Mouse (Mus musculus): ENCODE data around the gene Sh3bp1. TPM values are rescaled to one million over a fixed set of nuclear protein-coding genes. Genes with fewer than 3 reads are reported as not detected.

Sh3bp1 gene
- polyA plus RNA-seq, 1 experiment from 2014 or later = 3.6 TPM

GRCm38 (mm10) chr15:78936403-78936802, 36.8 kb downstream of the Sh3bp1 start:
- H3K27me3 ChIP-seq = no peaks in the 10 kb centered on the region
- no peak overlapping the region for H3K4me3 ChIP-seq
- H3K9me3 ChIP-seq = no peaks in the 10 kb centered on the region
- 0 out of 2 replicates have a peak overlapping the region, but pooled peaks have one; percentile 71 for H3K4me2 ChIP-seq (replicated peaks)
- ATAC-seq (replicated peaks) = no peak
- WGBS = 93% methylated on average over 12 of the region's 12 CpGs
- no peak overlapping the region for H3K9ac ChIP-seq (replicated peaks)
- peaks cover 33% of the 10 kb centered on the region for H3K36me3 ChIP-seq
- H3K27ac ChIP-seq (replicated peaks) = no peak overlapping the region
- H3K4me1 ChIP-seq = peaks cover 18% of the 10 kb centered on the region

- WGBS = 86% methylated on average over 10 of the region's 10 CpGs
- Histone ChIP-seq H3K4me3 (no peak overlapping the region), H3K27me3 (no peaks in the 10 kb centered on the region), H3K4me2 (replicated peaks) (no peak overlapping the region), H3K9me3 (no peaks in the 10 kb centered on the region), H3K27ac (replicated peaks) (no peak overlapping the region), H3K4me1 (peaks cover 18% of the 10 kb centered on the region), H3K9ac (replicated peaks) (no peak overlapping the region), H3K36me3 (peaks cover 41% of the 10 kb centered on the region)
- ATAC-seq (replicated peaks) = no peak
Measured at GRCm38 (mm10) chr15:78937311-78937710, 37.7 kb downstream of the Sh3bp1 start.

DNA sequence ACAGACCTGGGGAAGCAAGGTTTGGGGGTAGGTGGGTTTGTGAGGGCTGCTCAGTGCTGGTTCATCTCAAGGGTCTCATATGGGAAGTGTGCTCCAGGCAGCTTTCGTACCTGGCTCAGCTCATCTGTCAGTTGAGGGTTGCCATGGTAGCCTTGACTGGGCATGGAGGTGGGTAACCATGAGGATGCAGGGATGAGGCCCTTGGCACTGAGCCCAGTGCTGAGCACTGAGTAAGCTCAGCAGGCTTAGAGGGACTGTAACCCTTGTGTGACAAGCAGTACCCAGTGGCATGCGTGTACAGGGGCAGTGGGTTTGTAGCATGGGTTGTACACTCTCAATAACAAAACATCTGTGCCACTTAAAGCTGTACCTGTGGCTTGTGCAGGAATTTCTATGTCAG, 38.4 kb downstream of the Sh3bp1 start:
- no peak overlapping the region for H3K4me3 ChIP-seq
- peaks cover 22% of the 10 kb centered on the region for H3K4me1 ChIP-seq
- H3K36me3 ChIP-seq = peaks cover 41% of the 10 kb centered on the region
- no peak overlapping the region for H3K4me2 ChIP-seq (replicated peaks)
- H3K27me3 ChIP-seq = no peaks in the 10 kb centered on the region
- no peak for ATAC-seq (replicated peaks)
- H3K27ac ChIP-seq (replicated peaks) = no peak overlapping the region
- no peaks in the 10 kb centered on the region for H3K9me3 ChIP-seq
- H3K9ac ChIP-seq (replicated peaks) = no peak overlapping the region
- WGBS = 72% methylated on average over 2 of the region's 2 CpGs

DNA sequence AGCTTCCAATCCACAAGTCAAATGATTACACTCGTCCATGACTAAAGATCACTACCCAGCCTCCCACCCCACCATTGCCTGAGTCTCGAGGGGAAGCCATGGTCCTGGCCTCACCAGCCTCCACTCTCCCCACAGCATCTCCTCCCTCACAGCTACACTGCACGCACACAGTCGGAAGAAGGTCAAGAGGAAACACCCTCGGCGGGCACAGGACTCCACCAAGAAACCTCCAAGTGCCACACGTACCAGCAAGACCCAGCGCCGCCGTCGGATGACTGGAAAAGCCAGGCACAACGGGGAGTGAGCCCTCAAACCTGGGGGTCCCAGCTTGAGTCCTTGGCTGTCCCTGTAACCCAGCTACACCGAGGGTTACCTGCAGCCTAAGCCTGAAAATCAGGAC, 40.8 kb downstream of the Sh3bp1 start:
- WGBS = 96% methylated on average over 13 of the region's 13 CpGs

GRCm38 (mm10) chr15:78942663-78943062, 43.1 kb downstream of the Sh3bp1 start:
- Histone ChIP-seq H3K4me3 (peak overlapping the region; percentile 21), H3K36me3 (peaks cover 39% of the 10 kb centered on the region), H3K4me1 (peaks cover 11% of the 10 kb centered on the region), H3K9ac (replicated peaks) (peak overlapping the region; percentile 43), H3K4me2 (replicated peaks) (peak overlapping the region; percentile 39), H3K27ac (replicated peaks) (peak overlapping the region; percentile 24; the same call in 1 of the 2 replicates), H3K9me3 (no peaks in the 10 kb centered on the region), H3K27me3 (no peaks in the 10 kb centered on the region)
- WGBS = 3% methylated on average over 9 of the region's 9 CpGs
- ATAC-seq (replicated peaks) = peak; percentile 20; the same call in 1 of the 2 replicates

More for the DNA sequence above, 40.8 kb downstream of the Sh3bp1 start:
- Histone ChIP-seq H3K4me1 (peaks cover 17% of the 10 kb centered on the region), H3K9ac (replicated peaks) (no peak overlapping the region), H3K27me3 (no peaks in the 10 kb centered on the region), H3K4me3 (no peak overlapping the region), H3K36me3 (peaks cover 41% of the 10 kb centered on the region), H3K9me3 (no peaks in the 10 kb centered on the region), H3K4me2 (replicated peaks) (no peak overlapping the region), H3K27ac (replicated peaks) (no peak overlapping the region)
- no peak for ATAC-seq (replicated peaks)

GRCm38 (mm10) chr15:78946232-78946631, 46.7 kb downstream of the Sh3bp1 start:
- Histone ChIP-seq H3K9me3 (no peaks in the 10 kb centered on the region), H3K36me3 (peaks cover 14% of the 10 kb centered on the region), H3K27me3 (no peaks in the 10 kb centered on the region), H3K9ac (replicated peaks) (no peak overlapping the region), H3K4me3 (no peak overlapping the region), H3K4me2 (replicated peaks) (no peak overlapping the region), H3K27ac (replicated peaks) (no peak overlapping the region), H3K4me1 (peaks cover 29% of the 10 kb centered on the region)
- no peak for ATAC-seq (replicated peaks)
- 39% methylated on average over 7 of the region's 7 CpGs for WGBS

GRCm38 (mm10) chr15:78947657-78948056, 48.1 kb downstream of the Sh3bp1 start, which contains the start of gene Triobp:
Triobp (plus strand) TSS chr15:78947724.
- Histone ChIP-seq H3K4me1 (peaks cover 26% of the 10 kb centered on the region), H3K4me2 (replicated peaks) (peak within 1 kb of the TSS; percentile 70), H3K4me3 (peak within 1 kb of the TSS; percentile 71), H3K9ac (replicated peaks) (peak within 1 kb of the TSS; percentile 78), H3K9me3 (no peaks in the 10 kb centered on the region), H3K27ac (replicated peaks) (peak within 1 kb of the TSS; percentile 79), H3K36me3 (peaks cover 16% of the 10 kb centered on the region), H3K27me3 (no peaks in the 10 kb centered on the region)
- WGBS = under 1% methylated on average over 24 of the region's 24 CpGs
- peak; percentile 97 for ATAC-seq (replicated peaks)

GRCm38 (mm10) chr15:78948152-78948725, 48.7 kb downstream of the Sh3bp1 start:
- 1% methylated on average over 11 of the region's 11 CpGs for WGBS
- peak overlapping the region; percentile 70 for H3K4me2 ChIP-seq (replicated peaks)
- peak overlapping the region; percentile 78 for H3K9ac ChIP-seq (replicated peaks)
- peak overlapping the region; percentile 71 for H3K4me3 ChIP-seq
- H3K27me3 ChIP-seq = no peaks in the 10 kb centered on the region
- peaks cover 25% of the 10 kb centered on the region for H3K4me1 ChIP-seq
- H3K36me3 ChIP-seq = peaks cover 17% of the 10 kb centered on the region
- H3K27ac ChIP-seq (replicated peaks) = peak overlapping the region; percentile 79
- H3K9me3 ChIP-seq = no peaks in the 10 kb centered on the region
- peak; percentile 33; the same call in 1 of the 2 replicates for ATAC-seq (replicated peaks)

DNA sequence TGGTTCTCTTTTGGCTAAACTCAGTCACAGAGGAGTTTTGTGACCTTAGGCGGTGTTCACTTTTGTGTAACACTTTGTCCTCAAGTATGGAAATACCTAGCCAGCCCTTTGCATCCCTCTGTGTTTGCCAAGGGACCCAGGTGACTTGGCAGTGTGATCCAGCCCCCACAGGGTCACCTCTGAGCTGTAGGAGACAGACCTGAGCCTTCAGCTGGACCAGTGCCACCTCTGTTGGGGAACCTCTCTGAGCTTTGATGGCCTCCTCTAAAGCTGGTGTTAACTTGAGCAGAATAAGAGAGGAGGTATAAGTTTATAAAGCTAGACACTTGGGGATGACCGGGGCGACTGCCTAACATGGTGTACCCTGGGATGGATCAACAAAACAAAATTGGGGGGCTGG, 49.3 kb downstream of the Sh3bp1 start:
- Histone ChIP-seq H3K9ac (replicated peaks) (peak overlapping the region; percentile 78; the same call in 1 of the 2 replicates), H3K9me3 (no peaks in the 10 kb centered on the region), H3K4me3 (peak overlapping the region; percentile 71), H3K36me3 (peaks cover 17% of the 10 kb centered on the region), H3K27me3 (no peaks in the 10 kb centered on the region), H3K27ac (replicated peaks) (no peak overlapping the region), H3K4me1 (peaks cover 25% of the 10 kb centered on the region), H3K4me2 (replicated peaks) (peak overlapping the region; percentile 70)
- no peak for ATAC-seq (replicated peaks)
- 95% methylated on average over 3 of the region's 3 CpGs for WGBS

- Histone ChIP-seq H3K9ac (replicated peaks) (no peak overlapping the region), H3K4me2 (replicated peaks) (no peak overlapping the region), H3K9me3 (no peaks in the 10 kb centered on the region), H3K4me1 (peaks cover 2% of the 10 kb centered on the region; the same call in 1 of the 2 replicates), H3K36me3 (peaks cover 50% of the 10 kb centered on the region), H3K27ac (replicated peaks) (no peak overlapping the region), H3K4me3 (no peak overlapping the region), H3K27me3 (no peaks in the 10 kb centered on the region)
- ATAC-seq (replicated peaks) = no peak
- 79% methylated on average over 3 of the region's 3 CpGs for WGBS
Measured at GRCm38 (mm10) chr15:78955663-78956062, 56.1 kb downstream of the Sh3bp1 start.

- no peak for ATAC-seq (replicated peaks)
- Histone ChIP-seq H3K4me1 (no peaks in the 10 kb centered on the region), H3K4me3 (no peak overlapping the region), H3K27me3 (no peaks in the 10 kb centered on the region), H3K36me3 (peaks cover 49% of the 10 kb centered on the region), H3K27ac (replicated peaks) (no peak overlapping the region), H3K9me3 (no peaks in the 10 kb centered on the region), H3K9ac (replicated peaks) (no peak overlapping the region), H3K4me2 (replicated peaks) (no peak overlapping the region)
- 93% methylated on average over 4 of the region's 4 CpGs for WGBS
Measured at GRCm38 (mm10) chr15:78956351-78956750, 56.8 kb downstream of the Sh3bp1 start.

- H3K9ac ChIP-seq (replicated peaks) = no peak overlapping the region
- H3K4me3 ChIP-seq = no peak overlapping the region
- H3K9me3 ChIP-seq = no peaks in the 10 kb centered on the region
- H3K27me3 ChIP-seq = no peaks in the 10 kb centered on the region
- 83% methylated on average over 15 of the region's 15 CpGs for WGBS
- ATAC-seq (replicated peaks) = no peak
- no peaks in the 10 kb centered on the region for H3K4me1 ChIP-seq
- H3K36me3 ChIP-seq = peaks cover 51% of the 10 kb centered on the region
- H3K4me2 ChIP-seq (replicated peaks) = no peak overlapping the region
- H3K27ac ChIP-seq (replicated peaks) = no peak overlapping the region
Measured at GRCm38 (mm10) chr15:78957021-78957420, 57.5 kb downstream of the Sh3bp1 start.

DNA sequence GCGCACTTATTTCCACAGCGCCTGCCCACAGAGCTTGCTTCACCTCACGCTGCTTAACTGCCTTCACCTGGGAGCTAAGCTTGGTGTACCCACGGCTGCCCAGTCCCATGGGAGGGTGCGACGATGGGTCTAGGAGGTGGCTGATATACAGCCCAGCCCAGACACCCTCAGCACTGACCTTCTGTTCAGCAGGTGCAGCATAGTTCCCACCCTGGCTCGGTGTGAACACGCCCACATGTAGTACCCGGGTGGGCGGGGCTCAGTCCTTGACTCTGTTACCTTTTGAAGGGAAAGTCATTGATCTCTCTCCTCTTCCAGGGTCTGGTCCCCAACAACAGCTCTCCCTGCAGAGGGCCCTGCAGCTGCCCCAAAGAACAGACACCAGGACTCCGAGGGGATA, 60.0 kb downstream of the Sh3bp1 start:
- H3K4me1 ChIP-seq = no peaks in the 10 kb centered on the region
- no peaks in the 10 kb centered on the region for H3K27me3 ChIP-seq
- H3K36me3 ChIP-seq = peaks cover 54% of the 10 kb centered on the region
- ATAC-seq (replicated peaks) = no peak
- H3K9ac ChIP-seq (replicated peaks) = no peak overlapping the region
- no peak overlapping the region for H3K27ac ChIP-seq (replicated peaks)
- 94% methylated on average over 11 of the region's 11 CpGs for WGBS
- H3K9me3 ChIP-seq = no peaks in the 10 kb centered on the region
- H3K4me3 ChIP-seq = no peak overlapping the region
- H3K4me2 ChIP-seq (replicated peaks) = no peak overlapping the region
